Mouse (Mus musculus) heart, embryonic 15.5 days (tissue): Measurements from ENCODE around the gene Dedd. TPM values are rescaled to one million over a fixed set of nuclear protein-coding genes. Genes with fewer than 3 reads are reported as not detected.
"Not testable (repeated sequence)": the region's sequence is repeated elsewhere in the genome, so short reads cannot be mapped to it uniquely, and the experiment has no call there.

ENCODE experiments used
- ATAC-seq: fragments of 200-750 bp; cut with Nextera tagmentation; replicated peaks from 2 replicates; pipeline ENCODE4 v1.8.0; 2017; ENCODE audit warnings: low read depth, moderate TSS enrichment; ENCODE audit not compliant: insufficient number of reproducible peaks, insufficient read depth, low FRiP score
- H3K27ac ChIP-seq: fragments of 300-500 bp; sonication (generic); 2 replicates; pipeline ENCODE4 v1.5.1; 2015; ENCODE audit warnings: mild to moderate bottlenecking, inconsistent platforms
- H3K27me3 ChIP-seq: fragments of 300-500 bp; sonication (generic); 2 replicates; pipeline ENCODE4 v1.6.1; 2015; ENCODE audit warnings: inconsistent platforms
- H3K36me3 ChIP-seq: fragments of 300-500 bp; sonication (generic); 2 replicates; pipeline ENCODE4 v1.6.1; 2015; ENCODE audit warnings: mild to moderate bottlenecking, inconsistent platforms
- H3K4me1 ChIP-seq: fragments of 300-500 bp; sonication (generic); replicated peaks from 2 replicates; pipeline ENCODE4 v1.6.1; 2015; ENCODE audit warnings: inconsistent platforms
- H3K4me2 ChIP-seq: fragments of 300-500 bp; sonication (generic); 2 replicates; pipeline ENCODE4 v1.6.1; 2015; ENCODE audit warnings: inconsistent platforms, mild to moderate bottlenecking, moderate library complexity
- H3K4me3 ChIP-seq: fragments of 300-500 bp; sonication (generic); 2 replicates; pipeline ENCODE4 v1.5.1; 2015; ENCODE audit warnings: mild to moderate bottlenecking, inconsistent platforms
- H3K9ac ChIP-seq: fragments of 300-500 bp; sonication (generic); 2 replicates; pipeline ENCODE4 v1.6.1; 2015; ENCODE audit warnings: mild to moderate bottlenecking, inconsistent platforms
- H3K9me3 ChIP-seq: fragments of 300-500 bp; sonication (generic); replicated peaks from 2 replicates; pipeline ENCODE4 v1.6.1; 2016; ENCODE audit warnings: inconsistent platforms
- WGBS: fragments of 180-500 bp; shearing (Covaris S2); methylation state at CpG from one replicate; pipeline ENCODE4 v1.1.7; 2015; ENCODE audit warnings: mixed read lengths; 5-methylcytosine and 5-hydroxymethylcytosine counted together
- polyA plus RNA-seq: library from polyadenylated mRNA; unstranded; fragments of >200 nt; fragmentation: Nextera tagmentation; extraction: Ambion mirVana; gene quantifications from 2 replicates; pipeline ENCODE4 v1.2.1, GENCODE M21; 2015

The Dedd gene
- polyA plus RNA-seq, 1 experiment from 2014 or later: 33.9 TPM

DNA sequence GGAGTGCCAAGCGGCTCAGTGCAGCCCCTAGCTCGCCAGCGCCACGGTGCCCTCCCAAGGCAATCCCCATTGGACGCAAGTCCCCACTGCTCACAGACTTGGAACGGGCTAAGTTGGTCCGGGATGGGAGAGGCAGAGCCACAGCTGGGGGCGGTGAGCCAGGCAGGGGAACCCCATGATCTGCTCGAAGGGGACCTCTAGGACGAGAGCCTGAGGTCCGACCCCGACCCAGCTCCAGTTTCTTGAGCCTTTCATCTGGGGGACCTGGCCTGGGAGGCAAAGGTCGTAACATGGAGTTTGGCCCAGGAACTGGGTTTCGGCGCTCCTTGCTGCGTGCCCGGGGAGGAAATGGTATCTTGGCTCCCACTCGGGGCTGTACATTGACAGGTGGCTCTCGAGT, 42.4 kb upstream of the Dedd start:
- no peaks in the 10 kb centered on the region for H3K9me3 ChIP-seq
- H3K4me1 ChIP-seq: peaks cover 30% of the 10 kb centered on the region
- peaks cover 45% of the 10 kb centered on the region; the same call in 1 of the 2 replicates for H3K36me3 ChIP-seq
- H3K27ac ChIP-seq: no peak overlapping the region
- H3K4me2 ChIP-seq: peak overlapping the region; percentile 83
- H3K27me3 ChIP-seq: no peaks in the 10 kb centered on the region
- ATAC-seq: no peak
- 90% methylated on average over 19 of the region's 19 CpGs for WGBS
- H3K4me3 ChIP-seq: peak overlapping the region; percentile 100
- H3K9ac ChIP-seq: peak overlapping the region; percentile 99; the same call in 1 of the 2 replicates

DNA sequence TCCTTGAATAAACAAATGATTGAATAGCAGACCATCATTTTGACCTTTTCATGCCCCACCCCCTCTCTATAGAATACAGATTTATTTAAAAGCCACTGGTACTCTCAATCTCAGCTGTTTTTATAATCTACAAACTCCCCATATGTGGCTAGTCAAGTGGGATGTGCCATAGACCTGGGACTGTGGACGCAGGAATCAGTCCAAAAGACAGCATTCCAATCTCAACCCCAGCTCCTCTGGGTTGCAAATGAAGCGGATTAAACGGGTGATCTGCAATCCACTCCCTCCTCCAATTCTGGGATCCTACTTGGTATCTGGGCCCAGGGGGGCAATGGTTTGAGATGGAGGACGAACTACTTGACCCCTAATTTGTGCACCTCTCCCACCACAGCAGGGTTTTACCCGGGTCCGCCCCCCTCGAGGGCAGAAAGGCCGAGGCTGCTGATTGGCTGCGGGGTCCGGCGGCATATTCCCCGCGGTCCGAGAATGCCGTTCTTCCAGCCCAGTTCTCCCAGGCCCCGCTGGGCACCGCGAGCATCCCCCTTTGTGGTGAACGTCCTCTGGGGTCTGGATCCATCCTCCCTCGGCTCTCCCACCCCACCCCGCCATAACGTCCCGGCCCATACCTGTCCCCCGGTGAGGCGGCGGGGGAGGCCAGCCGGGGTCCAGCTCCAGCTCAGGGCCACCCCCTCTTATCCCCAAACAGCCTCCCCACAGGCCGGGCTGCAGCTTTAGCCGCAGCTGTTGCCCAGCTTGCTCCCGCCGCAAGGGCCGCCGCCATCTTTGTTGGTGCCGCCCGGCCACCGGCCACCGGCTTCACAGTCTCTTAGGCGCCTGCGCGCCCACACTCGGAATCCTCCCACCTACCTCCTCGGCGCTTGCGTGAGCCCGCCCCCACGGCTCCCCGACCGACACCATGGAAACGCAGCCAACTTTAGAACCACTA, 41.5 kb upstream of the Dedd start, which contains the start of gene Usp21:
Usp21 (minus strand) TSS at position 856 of the 946 bp plus-strand sequence.
- Histone ChIP-seq H3K36me3 (peaks cover 45% of the 10 kb centered on the region; the same call in 1 of the 2 replicates), H3K9me3 (no peaks in the 10 kb centered on the region), H3K9ac (peak within 1 kb of the TSS; percentile 99), H3K4me2 (peak within 1 kb of the TSS; percentile 83), H3K27ac (peak within 1 kb of the TSS; percentile 95), H3K4me1 (peaks cover 21% of the 10 kb centered on the region), H3K27me3 (no peaks in the 10 kb centered on the region), H3K4me3 (peak within 1 kb of the TSS; percentile 100)
- WGBS: 1% methylated on average over 49 of the region's 49 CpGs
- ATAC-seq: peak; percentile 92

DNA sequence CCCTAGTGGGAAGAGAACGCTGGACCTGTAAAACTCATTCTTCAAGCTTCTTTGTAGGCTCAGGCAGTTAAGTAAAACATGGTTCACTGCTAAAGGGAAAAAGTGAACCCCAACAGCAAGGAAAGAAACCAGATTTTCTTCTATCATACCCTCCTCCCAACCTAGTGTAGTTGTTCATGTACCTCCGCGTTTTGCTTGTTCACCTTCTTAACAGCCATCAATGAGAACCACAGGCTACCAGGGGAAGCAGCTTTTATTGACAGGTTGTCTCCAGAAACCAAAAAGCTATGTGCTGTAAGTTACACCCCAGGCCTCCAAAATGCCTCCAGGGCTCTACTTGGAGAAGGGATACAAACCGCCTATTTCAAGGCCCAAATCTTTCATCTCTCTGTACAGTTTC, 40.6 kb upstream of the Dedd start:
- Histone ChIP-seq H3K9me3 (no peaks in the 10 kb centered on the region), H3K36me3 (peaks cover 45% of the 10 kb centered on the region; the same call in 1 of the 2 replicates), H3K9ac (0 out of 2 replicates have a peak overlapping the region, but pooled peaks have one; percentile 99), H3K27ac (peak overlapping the region; percentile 95), H3K27me3 (no peaks in the 10 kb centered on the region), H3K4me1 (peaks cover 23% of the 10 kb centered on the region), H3K4me2 (peak overlapping the region; percentile 55), H3K4me3 (peak overlapping the region; percentile 100; the same call in 1 of the 2 replicates)
- ATAC-seq: no peak
- 57% methylated on average over 4 of the region's 4 CpGs for WGBS

DNA sequence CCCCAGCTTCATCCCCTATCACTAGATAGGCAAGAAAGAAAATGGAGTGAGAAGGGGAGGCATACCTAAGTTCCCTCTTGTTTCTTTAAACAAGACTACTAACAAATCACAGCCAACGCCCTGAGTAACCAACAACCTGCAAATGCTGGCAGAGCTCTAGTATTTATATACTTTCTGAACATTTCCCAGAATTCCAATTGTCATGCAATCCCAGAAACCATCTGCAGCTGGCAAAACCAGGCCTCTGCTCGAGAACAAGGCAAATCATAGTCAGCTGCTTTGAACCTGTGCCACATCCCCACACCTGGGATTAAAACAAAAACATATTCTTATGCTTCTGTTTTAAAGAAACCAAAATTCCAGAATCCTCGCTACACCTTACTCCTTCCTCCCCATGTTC, 35.6 kb upstream of the Dedd start:
- no peak for ATAC-seq
- WGBS: 79% methylated on average over 3 of the region's 3 CpGs
- peaks cover 20% of the 10 kb centered on the region; the same call in 1 of the 2 replicates for H3K36me3 ChIP-seq
- H3K27ac ChIP-seq: no peak overlapping the region
- peaks cover 8% of the 10 kb centered on the region for H3K4me1 ChIP-seq
- peaks cover 16% of the 10 kb centered on the region for H3K27me3 ChIP-seq
- H3K4me3 ChIP-seq: peak overlapping the region; percentile 80
- H3K9ac ChIP-seq: no peak overlapping the region
- no peaks in the 10 kb centered on the region for H3K9me3 ChIP-seq
- peak overlapping the region; percentile 72 for H3K4me2 ChIP-seq

DNA sequence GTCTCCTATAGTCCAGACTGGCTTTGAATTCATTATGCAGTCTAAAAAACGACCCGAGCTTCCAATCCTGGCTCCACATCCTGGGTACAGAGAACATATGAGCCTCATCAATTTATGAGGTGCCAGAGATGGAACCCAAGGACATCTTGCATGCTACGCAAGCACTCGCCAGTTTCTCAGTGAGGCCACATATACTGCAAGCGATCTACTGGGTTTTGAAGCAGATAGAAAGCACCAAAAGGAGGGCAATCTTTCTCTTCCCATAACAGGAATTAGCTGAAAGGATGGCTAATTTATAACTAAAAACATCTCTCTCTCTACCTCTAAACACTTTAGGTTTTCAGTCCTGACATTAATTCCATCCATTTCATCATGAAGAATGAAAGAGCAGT, 35.0 kb upstream of the Dedd start:
- Histone ChIP-seq H3K27me3 (peaks cover 22% of the 10 kb centered on the region), H3K27ac (peak overlapping the region; percentile 94; the same call in 1 of the 2 replicates), H3K4me1 (peaks cover 8% of the 10 kb centered on the region), H3K4me2 (peak overlapping the region; percentile 72), H3K9ac (peak overlapping the region; percentile 83), H3K9me3 (no peaks in the 10 kb centered on the region), H3K4me3 (peak overlapping the region; percentile 80), H3K36me3 (peaks cover 15% of the 10 kb centered on the region; the same call in 1 of the 2 replicates)
- 37% methylated on average over 5 of the region's 5 CpGs for WGBS
- no peak for ATAC-seq

DNA sequence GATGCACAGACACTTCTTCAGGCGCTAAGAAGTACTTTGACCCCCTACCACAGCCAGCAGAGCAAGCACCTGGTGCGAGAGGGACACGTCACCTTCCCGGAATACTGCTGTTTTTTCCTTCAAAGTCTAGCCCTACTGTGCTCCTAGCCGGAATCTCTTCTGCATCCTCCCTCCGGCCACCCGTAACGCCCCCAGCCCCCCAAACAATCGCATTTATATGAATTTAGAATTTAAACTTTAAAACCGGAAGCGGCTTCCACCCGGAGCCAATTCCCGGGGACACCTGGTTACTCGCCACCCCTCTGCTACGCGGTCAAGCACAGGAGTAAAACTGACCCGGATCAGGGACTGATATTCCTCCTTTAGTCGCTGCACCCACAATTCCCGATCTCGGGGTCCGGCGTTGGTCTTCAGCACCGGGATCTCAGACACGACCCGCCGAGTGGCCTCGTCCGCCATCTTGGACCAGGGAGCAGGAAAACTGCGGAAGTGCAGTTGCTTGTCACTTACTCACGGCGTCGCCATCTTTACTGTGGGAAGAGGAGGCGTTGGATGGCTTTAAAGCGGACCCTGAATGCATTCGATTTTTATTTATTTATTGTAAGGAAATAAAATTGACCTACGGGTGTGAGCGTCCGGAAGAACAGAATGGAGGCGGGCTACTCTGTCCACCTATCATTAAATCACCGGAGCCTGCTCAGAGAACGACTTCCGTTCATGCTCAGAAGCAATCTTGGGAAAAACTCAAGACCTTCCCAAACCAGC, 34.5 kb upstream of the Dedd start, which contains the start of gene Ufc1:
Ufc1 (minus strand) TSS at position 727 of the 765 bp plus-strand sequence.
- peak within 1 kb of the TSS; percentile 83 for H3K9ac ChIP-seq
- H3K36me3 ChIP-seq: peaks cover 9% of the 10 kb centered on the region; the same call in 1 of the 2 replicates
- H3K27me3 ChIP-seq: peaks cover 22% of the 10 kb centered on the region
- ATAC-seq: peak; percentile 48
- H3K4me3 ChIP-seq: peak within 1 kb of the TSS; percentile 80
- under 1% methylated on average over 42 of the region's 42 CpGs for WGBS
- H3K9me3 ChIP-seq: no peaks in the 10 kb centered on the region
- H3K4me2 ChIP-seq: peak within 1 kb of the TSS; percentile 72
- H3K27ac ChIP-seq: peak within 1 kb of the TSS; percentile 94
- H3K4me1 ChIP-seq: peaks cover 8% of the 10 kb centered on the region

DNA sequence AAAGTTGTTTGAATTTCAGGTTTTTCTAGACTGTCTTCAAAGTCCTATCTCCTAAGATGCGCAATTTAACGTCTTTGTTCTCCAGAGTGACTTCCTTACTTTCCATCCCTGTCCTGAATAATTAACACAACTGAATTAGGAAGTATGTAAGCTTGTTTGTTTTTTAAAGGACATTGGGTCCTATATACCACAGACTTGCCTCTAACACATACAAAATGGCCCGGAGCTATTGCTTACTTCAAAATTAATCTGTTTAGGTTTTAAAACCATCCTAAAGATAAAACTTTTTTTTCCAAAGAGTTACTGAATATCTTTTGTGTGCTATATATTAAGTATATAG, 33.9 kb upstream of the Dedd start:
- H3K4me3 ChIP-seq: peak overlapping the region; percentile 80
- H3K4me1 ChIP-seq: peaks cover 8% of the 10 kb centered on the region
- H3K27me3 ChIP-seq: peaks cover 22% of the 10 kb centered on the region
- H3K36me3 ChIP-seq: 0 out of 2 replicates have a peak, but pooled peaks cover 4% of the 10 kb centered on the region
- no peak for ATAC-seq
- peak overlapping the region; percentile 94 for H3K27ac ChIP-seq
- H3K9ac ChIP-seq: peak overlapping the region; percentile 83
- 12% methylated on average over 3 of the region's 3 CpGs for WGBS
- H3K9me3 ChIP-seq: no peaks in the 10 kb centered on the region
- peak overlapping the region; percentile 72 for H3K4me2 ChIP-seq

DNA sequence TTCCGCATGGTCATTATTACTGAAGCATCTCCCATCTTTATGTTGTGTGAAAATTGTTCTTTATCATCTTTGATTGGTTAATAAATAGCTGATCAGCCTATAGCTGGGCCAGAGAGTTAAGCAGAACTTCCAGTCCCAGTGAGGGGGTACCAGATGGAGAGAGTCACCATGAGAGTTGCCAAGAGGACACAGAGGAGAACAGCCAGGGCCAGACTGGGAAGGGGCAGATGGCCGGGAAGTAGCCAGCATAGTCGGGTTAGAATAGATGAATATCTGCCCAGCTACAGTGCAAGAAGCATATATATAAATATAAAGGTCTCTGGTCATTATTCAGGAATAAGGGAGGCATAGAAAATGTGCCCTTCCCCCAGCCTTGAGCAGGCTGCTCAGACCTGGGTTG, 30.7 kb upstream of the Dedd start:
- H3K36me3 ChIP-seq: no peaks in the 10 kb centered on the region

DNA sequence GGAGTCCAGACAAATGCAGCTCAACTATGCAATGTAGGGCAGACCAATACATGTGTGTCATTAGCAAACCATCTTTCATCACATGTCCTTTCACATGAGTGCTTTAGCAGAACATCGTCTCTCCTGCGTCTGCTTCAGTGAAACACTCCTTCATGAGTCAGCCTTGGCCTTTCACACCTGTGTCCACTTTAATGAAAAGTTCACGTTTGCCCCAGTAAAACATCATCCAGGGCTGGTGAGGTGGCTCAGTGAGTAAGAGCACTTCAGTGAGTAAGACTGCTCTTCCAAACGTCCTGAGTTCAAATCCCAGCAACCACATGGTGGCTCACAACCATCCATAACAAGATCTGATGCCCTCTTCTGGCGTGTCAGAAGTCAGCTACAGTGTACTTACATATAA, 22.8 kb upstream of the Dedd start:
- H3K27ac ChIP-seq: peak overlapping the region; percentile 27; the same call in 1 of the 2 replicates
- not testable (repeated sequence) for H3K4me2 ChIP-seq, H3K4me1 ChIP-seq, H3K27me3 ChIP-seq, H3K4me3 ChIP-seq, H3K36me3 ChIP-seq, H3K9ac ChIP-seq, ATAC-seq, H3K9me3 ChIP-seq
- 71% methylated on average over 5 of the region's 5 CpGs for WGBS

More for the DNA sequence above, 30.7 kb upstream of the Dedd start:
- 52% methylated on average over 3 of the region's 3 CpGs for WGBS
- Histone ChIP-seq H3K27me3 (peaks cover 22% of the 10 kb centered on the region), H3K4me3 (no peak overlapping the region), H3K4me2 (no peak overlapping the region), H3K9me3 (no peaks in the 10 kb centered on the region), H3K4me1 (peaks cover 6% of the 10 kb centered on the region), H3K27ac (no peak overlapping the region), H3K9ac (no peak overlapping the region)
- no peak for ATAC-seq

DNA sequence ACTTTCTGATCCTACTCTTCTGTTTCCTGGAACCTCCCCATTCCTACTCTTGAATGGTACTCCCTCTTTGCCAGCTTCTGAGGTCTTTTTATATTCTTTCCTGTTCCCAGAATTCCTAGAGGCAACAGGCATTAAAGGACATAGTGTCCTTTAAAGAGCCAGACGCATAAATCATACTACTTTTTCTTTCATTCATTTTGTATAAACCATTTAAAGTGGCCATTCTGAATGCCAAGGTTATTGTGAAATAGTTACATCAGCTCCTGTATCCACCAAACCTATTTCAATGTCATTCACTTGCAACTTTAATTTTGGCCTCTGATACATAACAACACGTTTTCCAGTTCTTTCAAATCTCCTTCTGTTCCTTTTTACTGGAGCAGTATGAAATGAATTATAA, 19.6 kb upstream of the Dedd start:
- H3K27me3 ChIP-seq: no peaks in the 10 kb centered on the region
- H3K4me1 ChIP-seq: no peaks in the 10 kb centered on the region; the same call in 1 of the 2 replicates
- no peak overlapping the region for H3K9ac ChIP-seq
- no peaks in the 10 kb centered on the region for H3K36me3 ChIP-seq
- no peak for ATAC-seq
- H3K4me2 ChIP-seq: no peak overlapping the region
- H3K9me3 ChIP-seq: no peaks in the 10 kb centered on the region
- WGBS: 66% methylated on average over 2 of the region's 2 CpGs
- H3K27ac ChIP-seq: no peak overlapping the region
- no peak overlapping the region for H3K4me3 ChIP-seq

DNA sequence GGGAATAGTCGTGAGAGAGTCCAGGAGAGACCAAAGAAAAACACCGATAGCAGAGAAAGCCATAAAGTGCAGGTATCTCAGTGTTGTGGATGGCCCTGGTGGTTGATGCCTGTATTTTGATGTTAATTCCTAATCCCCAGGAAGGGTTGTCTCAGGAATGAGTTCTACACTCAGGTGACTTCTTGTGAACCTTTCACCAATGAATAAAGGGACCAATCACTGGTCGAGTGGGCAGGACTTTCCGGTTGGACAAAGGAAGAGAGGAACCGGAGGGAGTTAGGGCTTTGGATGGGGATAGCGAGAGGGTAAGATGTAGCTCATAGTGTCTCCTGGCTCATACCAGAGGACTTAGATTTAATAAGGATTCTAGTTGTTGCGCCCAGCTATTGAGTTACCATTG, 9.2 kb upstream of the Dedd start:
- ATAC-seq: no peak
- H3K4me2 ChIP-seq: peak overlapping the region; percentile 42
- WGBS: 17% methylated on average over 7 of the region's 7 CpGs

More for the DNA sequence above, 9.2 kb upstream of the Dedd start:
- H3K27ac ChIP-seq: no peak overlapping the region
- 0 out of 2 replicates have a peak overlapping the region, but pooled peaks have one; percentile 34 for H3K9ac ChIP-seq
- no peaks in the 10 kb centered on the region for H3K9me3 ChIP-seq
- 0 out of 2 replicates have a peak, but pooled peaks cover 3% of the 10 kb centered on the region for H3K4me1 ChIP-seq
- peak overlapping the region; percentile 33 for H3K4me3 ChIP-seq
- no peaks in the 10 kb centered on the region for H3K36me3 ChIP-seq
- H3K27me3 ChIP-seq: no peaks in the 10 kb centered on the region
